Mouse (Mus musculus): ENCODE data around the gene Ap2a1. TPM values are rescaled to one million over a fixed set of nuclear protein-coding genes. Genes with fewer than 3 reads are reported as not detected.

The Ap2a1 gene
- polyA plus RNA-seq, 1 experiment from 2014 or later, result 85.0 TPM

- ATAC-seq (ENCODE audit: low FRiP score), result no peak
- DNase-seq (ENCODE audit: low spot score), result no peak
- no peak overlapping the region for H3K9ac ChIP-seq (ENCODE audit: low read depth, low read length)
- H3K27me3 ChIP-seq (ENCODE audit: control insufficient read depth, insufficient read depth, low read length), result no peaks in the 10 kb centered on the region
- peaks cover 6% of the 10 kb centered on the region; the same call in 1 of the 2 replicates for H3K4me1 ChIP-seq (replicated peaks; ENCODE audit: control insufficient read depth, insufficient read depth, low read length)
- H3K4me3 ChIP-seq (ENCODE audit: low read depth, low read length), result no peak overlapping the region
- 82% methylated on average over 14 of the region's 14 CpGs for WGBS
- no peak overlapping the region for H3K4me2 ChIP-seq (replicated peaks; ENCODE audit: low read depth, low read length)
- H3K27ac ChIP-seq (ENCODE audit: low read depth, low read length), result peak overlapping the region; percentile 47; the same call in 1 of the 2 replicates
- no peaks in the 10 kb centered on the region for H3K9me3 ChIP-seq (ENCODE audit: control insufficient read depth, low read length)
- peaks cover 17% of the 10 kb centered on the region; the same call in 1 of the 2 replicates for H3K36me3 ChIP-seq (ENCODE audit: control insufficient read depth, insufficient read depth, low read length)
These were observed 67.9 kb downstream of the Ap2a1 start for GRCm38 (mm10) chr7:44861429-44861816.

- DNase-seq (ENCODE audit: low spot score), result peak; percentile 85
- peaks cover 17% of the 10 kb centered on the region; the same call in 1 of the 2 replicates for H3K36me3 ChIP-seq (ENCODE audit: control insufficient read depth, insufficient read depth, low read length)
- 64% methylated on average over 22 of the region's 22 CpGs for WGBS
- no peaks in the 10 kb centered on the region for H3K9me3 ChIP-seq (ENCODE audit: control insufficient read depth, low read length)
- H3K4me3 ChIP-seq (ENCODE audit: low read depth, low read length), result no peak overlapping the region
- H3K27ac ChIP-seq (ENCODE audit: low read depth, low read length), result 0 out of 2 replicates have a peak overlapping the region, but pooled peaks have one; percentile 47
- H3K4me1 ChIP-seq (replicated peaks; ENCODE audit: control insufficient read depth, insufficient read depth, low read length), result peaks cover 6% of the 10 kb centered on the region; the same call in 1 of the 2 replicates
- no peak overlapping the region for H3K9ac ChIP-seq (ENCODE audit: low read depth, low read length)
- H3K4me2 ChIP-seq (replicated peaks; ENCODE audit: low read depth, low read length), result no peak overlapping the region
- ATAC-seq (ENCODE audit: low FRiP score), result peak; percentile 41; the same call in 1 of the 2 replicates
- H3K27me3 ChIP-seq (ENCODE audit: control insufficient read depth, insufficient read depth, low read length), result no peaks in the 10 kb centered on the region
These were observed 68.5 kb downstream of the Ap2a1 start for GRCm38 (mm10) chr7:44860576-44861428.

GRCm38 (mm10) chr7:44859896-44860295, 69.4 kb downstream of the Ap2a1 start:
- ATAC-seq (ENCODE audit: low FRiP score), result no peak
- no peak for DNase-seq (ENCODE audit: low spot score)
- Histone ChIP-seq H3K4me3 (ENCODE audit: low read depth, low read length) (no peak overlapping the region), H3K36me3 (ENCODE audit: control insufficient read depth, insufficient read depth, low read length) (peaks cover 14% of the 10 kb centered on the region; the same call in 1 of the 2 replicates), H3K9me3 (ENCODE audit: control insufficient read depth, low read length) (no peaks in the 10 kb centered on the region), H3K4me2 (replicated peaks; ENCODE audit: low read depth, low read length) (no peak overlapping the region), H3K27ac (ENCODE audit: low read depth, low read length) (no peak overlapping the region), H3K9ac (ENCODE audit: low read depth, low read length) (no peak overlapping the region), H3K27me3 (ENCODE audit: control insufficient read depth, insufficient read depth, low read length) (no peaks in the 10 kb centered on the region), H3K4me1 (replicated peaks; ENCODE audit: control insufficient read depth, insufficient read depth, low read length) (peaks cover 10% of the 10 kb centered on the region)
- WGBS, result 91% methylated on average over 11 of the region's 11 CpGs

DNA sequence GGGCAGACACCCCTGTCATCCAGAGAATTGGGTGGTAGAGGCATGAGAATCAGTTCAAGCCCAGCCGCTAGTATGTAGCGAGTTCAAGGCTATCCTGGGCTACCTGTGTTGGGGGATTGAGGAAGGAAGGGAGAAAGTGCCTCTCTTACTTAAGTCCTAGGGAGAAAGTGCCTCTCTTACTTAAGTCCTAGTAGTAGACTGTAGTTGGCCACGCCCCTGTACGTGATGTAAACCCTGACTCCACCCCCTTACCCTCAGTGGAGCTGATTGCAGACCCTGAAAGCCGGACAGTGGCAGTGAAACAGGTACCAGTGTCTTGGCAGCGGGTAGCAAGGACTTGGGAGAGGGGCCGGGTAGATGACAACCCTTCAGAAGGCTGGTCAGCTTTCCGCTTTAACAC, 71.4 kb downstream of the Ap2a1 start:
- no peak overlapping the region for H3K27ac ChIP-seq (ENCODE audit: low read depth, low read length)
- 32% methylated on average over 8 of the region's 8 CpGs for WGBS
- H3K4me1 ChIP-seq (replicated peaks; ENCODE audit: control insufficient read depth, insufficient read depth, low read length), result peaks cover 16% of the 10 kb centered on the region

DNA sequence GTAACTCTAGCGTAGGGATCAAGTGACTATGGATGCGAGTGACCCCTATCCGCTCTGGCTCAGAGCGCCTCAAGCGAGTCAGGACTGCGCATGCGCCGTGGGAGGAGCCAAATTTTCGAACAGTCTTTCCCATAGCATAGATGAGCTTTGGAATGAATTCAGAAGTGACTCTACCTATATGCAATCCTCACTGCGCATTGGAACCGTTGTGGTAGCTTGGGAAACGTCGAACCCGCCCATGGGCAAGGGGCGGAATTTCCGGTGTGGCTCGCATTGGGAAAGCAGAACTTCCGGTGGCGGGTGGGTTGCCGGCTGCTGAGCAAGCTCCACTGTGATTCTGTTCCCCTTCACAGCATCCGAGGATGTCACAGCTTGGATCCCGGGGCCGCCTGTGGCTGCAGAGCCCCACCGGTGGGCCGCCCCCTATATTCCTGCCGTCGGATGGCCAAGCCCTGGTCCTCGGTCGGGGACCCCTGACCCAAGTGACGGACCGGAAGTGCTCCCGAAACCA, 72.2 kb downstream of the Ap2a1 start, which contains the start of gene Pnkp:
Pnkp (plus strand) TSS at position 98 of the 511 bp plus-strand sequence.
- Histone ChIP-seq H3K9ac (ENCODE audit: low read depth, low read length) (peak within 1 kb of the TSS; percentile 70), H3K9me3 (ENCODE audit: control insufficient read depth, low read length) (no peaks in the 10 kb centered on the region), H3K27me3 (ENCODE audit: control insufficient read depth, insufficient read depth, low read length) (no peaks in the 10 kb centered on the region), H3K4me2 (replicated peaks; ENCODE audit: low read depth, low read length) (peak within 1 kb of the TSS; percentile 74), H3K27ac (ENCODE audit: low read depth, low read length) (peak within 1 kb of the TSS; percentile 87), H3K36me3 (ENCODE audit: control insufficient read depth, insufficient read depth, low read length) (no peaks in the 10 kb centered on the region; the same call in 1 of the 2 replicates), H3K4me3 (ENCODE audit: low read depth, low read length) (peak within 1 kb of the TSS; percentile 61), H3K4me1 (replicated peaks; ENCODE audit: control insufficient read depth, insufficient read depth, low read length) (peaks cover 16% of the 10 kb centered on the region)
- peak; percentile 36 for ATAC-seq (ENCODE audit: low FRiP score)
- peak; percentile 92 for DNase-seq (ENCODE audit: low spot score)
- WGBS, result under 1% methylated on average over 32 of the region's 32 CpGs

More for the DNA sequence above, 71.4 kb downstream of the Ap2a1 start:
- peak overlapping the region; percentile 74 for H3K4me2 ChIP-seq (replicated peaks; ENCODE audit: low read depth, low read length)
- H3K4me3 ChIP-seq (ENCODE audit: low read depth, low read length), result peak overlapping the region; percentile 61
- H3K9me3 ChIP-seq (ENCODE audit: control insufficient read depth, low read length), result no peaks in the 10 kb centered on the region
- no peaks in the 10 kb centered on the region for H3K27me3 ChIP-seq (ENCODE audit: control insufficient read depth, insufficient read depth, low read length)
- H3K36me3 ChIP-seq (ENCODE audit: control insufficient read depth, insufficient read depth, low read length), result peaks cover under 1% of the 10 kb centered on the region; the same call in 1 of the 2 replicates
- ATAC-seq (ENCODE audit: low FRiP score) (no peak), DNase-seq (ENCODE audit: low spot score) (peak; percentile 50)
- H3K9ac ChIP-seq (ENCODE audit: low read depth, low read length), result peak overlapping the region; percentile 70

- peaks cover 16% of the 10 kb centered on the region for H3K4me1 ChIP-seq (replicated peaks; ENCODE audit: control insufficient read depth, insufficient read depth, low read length)
- H3K27ac ChIP-seq (ENCODE audit: low read depth, low read length), result peak overlapping the region; percentile 87
- peak overlapping the region; percentile 74 for H3K4me2 ChIP-seq (replicated peaks; ENCODE audit: low read depth, low read length)
- no peak overlapping the region for H3K9ac ChIP-seq (ENCODE audit: low read depth, low read length)
- no peak for ATAC-seq (ENCODE audit: low FRiP score)
- H3K9me3 ChIP-seq (ENCODE audit: control insufficient read depth, low read length), result no peaks in the 10 kb centered on the region
- no peak for DNase-seq (ENCODE audit: low spot score)
- peak overlapping the region; percentile 61 for H3K4me3 ChIP-seq (ENCODE audit: low read depth, low read length)
- WGBS, result 67% methylated on average over 9 of the region's 9 CpGs
- no peaks in the 10 kb centered on the region for H3K27me3 ChIP-seq (ENCODE audit: control insufficient read depth, insufficient read depth, low read length)
- H3K36me3 ChIP-seq (ENCODE audit: control insufficient read depth, insufficient read depth, low read length), result no peaks in the 10 kb centered on the region; the same call in 1 of the 2 replicates
These were observed 72.9 kb downstream of the Ap2a1 start for GRCm38 (mm10) chr7:44856265-44856916.

- DNase-seq (ENCODE audit: low spot score) (no peak), ATAC-seq (ENCODE audit: low FRiP score) (0 out of 2 replicates have a peak, but pooled peaks have one; percentile 17)
- no peaks in the 10 kb centered on the region for H3K27me3 ChIP-seq (ENCODE audit: control insufficient read depth, insufficient read depth, low read length)
- H3K36me3 ChIP-seq (ENCODE audit: control insufficient read depth, insufficient read depth, low read length), result no peaks in the 10 kb centered on the region; the same call in 1 of the 2 replicates
- H3K4me1 ChIP-seq (replicated peaks; ENCODE audit: control insufficient read depth, insufficient read depth, low read length), result peaks cover 16% of the 10 kb centered on the region
- H3K27ac ChIP-seq (ENCODE audit: low read depth, low read length), result peak overlapping the region; percentile 86
- 47% methylated on average over 10 of the region's 10 CpGs for WGBS
- no peaks in the 10 kb centered on the region for H3K9me3 ChIP-seq (ENCODE audit: control insufficient read depth, low read length)
- peak overlapping the region; percentile 69 for H3K9ac ChIP-seq (ENCODE audit: low read depth, low read length)
- peak overlapping the region; percentile 42 for H3K4me3 ChIP-seq (ENCODE audit: low read depth, low read length)
- peak overlapping the region; percentile 64 for H3K4me2 ChIP-seq (replicated peaks; ENCODE audit: low read depth, low read length)
These were observed 74.3 kb downstream of the Ap2a1 start for GRCm38 (mm10) chr7:44855036-44855435.

- no peaks in the 10 kb centered on the region; the same call in 1 of the 2 replicates for H3K36me3 ChIP-seq (ENCODE audit: control insufficient read depth, insufficient read depth, low read length)
- ATAC-seq (ENCODE audit: low FRiP score), result peak; percentile 44
- peak overlapping the region; percentile 69 for H3K9ac ChIP-seq (ENCODE audit: low read depth, low read length)
- H3K9me3 ChIP-seq (ENCODE audit: control insufficient read depth, low read length), result no peaks in the 10 kb centered on the region
- H3K4me2 ChIP-seq (replicated peaks; ENCODE audit: low read depth, low read length), result peak overlapping the region; percentile 64
- peak overlapping the region; percentile 42 for H3K4me3 ChIP-seq (ENCODE audit: low read depth, low read length)
- WGBS, result 1% methylated on average over 45 of the region's 45 CpGs
- peaks cover 16% of the 10 kb centered on the region for H3K4me1 ChIP-seq (replicated peaks; ENCODE audit: control insufficient read depth, insufficient read depth, low read length)
- peak overlapping the region; percentile 86 for H3K27ac ChIP-seq (ENCODE audit: low read depth, low read length)
- peak; percentile 79 for DNase-seq (ENCODE audit: low spot score)
- no peaks in the 10 kb centered on the region for H3K27me3 ChIP-seq (ENCODE audit: control insufficient read depth, insufficient read depth, low read length)
These were observed 74.8 kb downstream of the Ap2a1 start for GRCm38 (mm10) chr7:44854356-44855031.
